Mouse (Mus musculus): ENCODE results near the gene Hmgcs2.

Hmgcs2 gene

DNA sequence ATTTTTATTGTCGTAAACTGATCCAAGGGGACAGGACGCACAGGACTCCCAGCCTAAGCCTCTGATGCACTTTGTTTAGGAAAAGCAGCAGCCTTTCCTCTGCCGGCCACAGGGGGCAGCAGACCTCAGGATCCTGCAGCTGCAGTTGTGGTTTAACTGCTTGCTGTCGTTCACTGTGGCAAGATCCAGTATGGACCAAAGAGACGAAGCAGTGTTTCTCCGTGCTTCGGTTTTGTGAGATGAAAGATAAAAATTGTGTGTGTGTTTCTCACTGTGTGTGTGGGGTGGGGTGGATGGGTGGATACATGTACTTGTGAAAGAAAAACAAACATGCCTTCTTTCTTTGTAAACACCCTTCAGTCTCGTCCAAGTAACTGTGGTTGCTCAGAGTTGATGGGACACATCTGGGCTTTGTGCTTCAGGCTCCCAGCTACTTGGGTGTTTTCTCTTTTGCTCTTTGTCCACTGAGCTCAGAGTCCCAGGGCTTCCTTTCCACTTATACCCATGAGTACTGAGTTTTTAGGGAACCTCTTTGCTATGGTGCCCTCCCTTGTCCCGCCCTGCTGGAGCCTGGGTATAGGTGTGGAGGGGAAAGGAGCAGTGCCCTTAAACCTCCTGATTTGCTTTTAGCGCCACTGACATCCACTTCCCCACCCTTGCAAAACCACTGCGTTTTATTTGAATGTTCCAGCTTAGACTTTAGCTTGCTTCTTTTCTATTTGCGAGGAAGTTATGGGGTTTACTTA, 871 bp downstream of the Hmgcs2 start:
- peak; percentile 78 for DNase-seq

DNA sequence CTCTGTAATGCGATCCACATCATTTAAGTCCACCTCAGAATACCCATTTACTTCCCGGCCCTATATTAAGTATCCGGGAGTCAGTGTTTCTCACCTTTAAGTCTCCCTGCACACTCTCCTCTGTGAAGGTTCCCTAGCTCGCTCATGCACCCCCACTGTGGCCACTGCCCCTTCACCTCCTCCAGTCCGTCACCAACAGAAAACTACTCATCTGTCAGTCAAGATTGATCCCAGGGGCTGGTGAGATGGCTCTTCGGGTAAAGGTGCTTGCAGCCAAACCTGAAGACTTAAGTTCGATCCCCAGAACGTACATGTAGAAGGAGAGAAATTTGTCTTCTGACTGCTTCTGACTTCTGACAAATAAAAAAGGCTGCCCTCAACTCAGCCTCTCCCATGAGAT, 2.2 kb downstream of the Hmgcs2 start:
- no peak for DNase-seq

DNA sequence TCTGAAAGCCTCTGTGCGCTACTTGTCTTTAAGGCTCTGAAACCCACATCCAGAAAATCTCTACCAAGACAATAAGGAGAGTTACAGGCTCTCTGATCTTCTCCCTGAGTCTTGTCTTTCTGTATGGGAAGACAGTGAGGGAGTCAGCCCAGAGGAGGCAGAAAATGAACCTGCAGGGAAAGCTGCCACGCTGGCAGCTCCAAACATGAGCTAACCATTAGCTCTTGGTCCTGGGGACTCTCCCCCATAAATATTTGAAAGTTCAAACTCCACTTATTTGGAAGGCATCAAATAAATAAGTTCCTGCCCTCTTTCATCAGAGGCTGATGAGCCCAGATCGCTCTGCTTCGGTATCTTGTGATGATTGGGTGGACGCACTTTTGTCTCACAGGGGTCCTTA, 3.0 kb downstream of the Hmgcs2 start:
- no peak for DNase-seq

DNA sequence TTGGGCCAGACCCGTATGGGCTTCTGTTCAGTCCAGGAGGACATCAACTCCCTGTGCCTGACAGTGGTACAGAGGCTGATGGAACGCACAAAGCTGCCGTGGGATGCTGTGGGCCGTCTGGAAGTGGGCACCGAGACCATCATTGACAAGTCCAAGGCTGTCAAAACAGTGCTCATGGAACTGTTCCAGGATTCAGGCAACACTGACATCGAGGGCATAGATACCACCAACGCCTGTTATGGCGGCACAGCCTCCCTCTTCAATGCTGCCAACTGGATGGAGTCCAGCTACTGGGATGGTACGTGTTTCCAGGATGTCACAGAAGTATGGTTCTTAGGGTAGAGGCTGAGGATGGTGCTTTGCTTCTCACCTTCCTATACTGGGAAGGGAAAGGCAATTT, 10.8 kb downstream of the Hmgcs2 start:
- DNase-seq = no peak

DNA sequence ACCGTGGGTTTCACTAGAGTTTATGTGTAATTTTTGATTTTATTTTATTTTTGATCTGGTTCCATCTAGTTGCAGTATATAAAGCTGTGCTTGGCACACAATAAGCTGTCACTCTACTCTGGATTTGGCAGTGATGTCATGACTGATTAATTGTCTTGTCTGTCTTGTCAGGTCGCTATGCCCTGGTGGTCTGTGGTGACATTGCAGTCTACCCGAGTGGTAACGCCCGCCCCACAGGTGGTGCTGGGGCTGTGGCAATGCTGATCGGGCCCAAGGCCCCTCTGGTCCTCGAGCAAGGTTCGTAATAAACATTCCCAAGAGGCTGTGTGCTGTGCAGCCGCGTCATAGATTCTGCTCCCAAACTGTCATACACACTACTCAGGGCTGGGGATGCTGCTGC, 15.7 kb downstream of the Hmgcs2 start:
- DNase-seq = no peak

DNA sequence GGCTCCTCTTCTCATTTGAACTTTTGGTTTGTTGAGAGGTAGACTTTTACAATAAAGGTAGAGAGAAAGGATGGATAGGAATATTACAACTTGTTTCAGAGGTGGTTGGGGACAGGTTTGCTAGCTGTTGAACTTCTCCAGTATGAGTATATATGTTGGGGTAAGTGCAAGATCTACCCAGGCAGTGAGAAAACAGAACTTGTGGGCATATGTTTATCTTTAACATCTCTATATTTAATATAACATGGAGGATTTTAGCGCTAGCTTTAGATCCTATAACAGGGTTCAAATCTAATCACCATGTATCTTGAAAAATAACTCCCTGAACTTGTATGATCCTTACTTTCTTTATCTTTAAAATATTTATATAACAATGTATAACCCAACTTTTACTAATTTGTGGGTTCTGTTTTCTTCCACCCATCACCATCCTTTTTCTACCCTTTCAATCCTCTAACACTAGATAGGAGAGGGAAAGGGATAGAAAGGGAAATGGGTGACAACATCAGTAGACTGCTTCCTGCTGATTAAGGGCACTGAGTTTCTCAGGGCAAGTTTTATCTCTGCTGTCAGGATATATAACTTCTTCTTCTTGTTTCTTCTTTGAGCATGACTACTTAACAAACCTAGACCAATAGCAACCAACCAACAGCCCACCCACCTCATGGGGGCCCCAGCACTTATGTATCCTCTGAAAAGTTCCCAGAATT, 19.3 kb downstream of the Hmgcs2 start:
- DNase-seq = no peak

DNA sequence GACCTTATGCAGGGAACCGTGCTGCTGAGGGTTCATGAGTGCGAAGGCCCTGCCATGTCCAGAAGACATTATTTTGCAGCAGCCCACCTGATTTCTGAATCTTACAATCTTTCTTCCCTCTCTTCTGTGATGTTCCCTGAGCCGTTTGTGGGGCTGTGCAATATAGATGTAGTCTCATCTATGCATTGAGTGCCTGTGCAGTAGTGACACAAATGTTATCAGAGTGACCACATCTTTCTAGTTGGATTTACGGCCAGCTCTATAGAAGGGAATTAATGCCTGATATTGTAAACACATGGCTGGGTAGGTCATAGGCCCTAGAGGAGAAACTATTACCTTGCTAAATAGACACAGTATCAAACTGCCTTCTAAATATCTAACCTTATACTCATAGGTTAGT, 20.0 kb downstream of the Hmgcs2 start:
- no peak for DNase-seq

DNA sequence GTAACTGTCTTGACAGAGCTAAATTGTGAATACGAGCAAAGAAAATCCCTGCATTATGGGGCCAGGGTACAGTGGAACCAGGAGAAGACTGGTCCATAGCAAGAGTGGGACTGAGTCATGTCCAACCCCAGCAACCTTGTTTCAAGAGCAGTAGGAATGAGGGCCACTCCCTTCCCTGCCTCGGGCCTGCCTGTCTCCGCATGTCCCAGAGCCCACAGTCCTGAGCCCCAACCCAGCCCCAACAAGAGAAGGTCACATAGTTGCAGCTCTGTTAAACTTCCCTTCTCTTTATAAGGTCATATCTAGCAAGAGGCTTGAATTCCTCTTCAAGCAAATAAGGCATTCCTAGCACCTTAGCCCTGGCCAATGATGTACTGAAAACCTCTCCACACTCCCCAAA, 21.5 kb downstream of the Hmgcs2 start:
- no peak for DNase-seq

DNA sequence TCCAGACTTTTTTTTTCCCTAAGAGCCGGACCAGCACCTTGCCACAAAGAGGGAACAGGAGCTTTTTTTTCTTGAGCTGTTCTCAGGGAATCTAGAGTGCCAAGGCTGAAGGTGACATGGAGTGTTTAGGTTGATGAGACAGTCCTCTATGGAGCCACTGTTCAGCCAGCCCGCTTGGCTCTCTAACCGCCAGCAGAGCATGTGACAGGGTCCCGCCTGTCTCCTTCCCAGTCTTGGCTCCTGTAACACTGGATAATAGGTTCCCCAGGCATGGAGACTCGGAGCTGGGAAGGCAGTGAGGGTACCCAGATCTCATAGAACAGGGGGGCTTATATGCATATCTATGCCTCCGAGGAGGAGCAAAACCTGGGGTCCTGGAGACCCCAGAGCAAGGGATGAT, 28.4 kb downstream of the Hmgcs2 start:
- no peak for DNase-seq

DNA sequence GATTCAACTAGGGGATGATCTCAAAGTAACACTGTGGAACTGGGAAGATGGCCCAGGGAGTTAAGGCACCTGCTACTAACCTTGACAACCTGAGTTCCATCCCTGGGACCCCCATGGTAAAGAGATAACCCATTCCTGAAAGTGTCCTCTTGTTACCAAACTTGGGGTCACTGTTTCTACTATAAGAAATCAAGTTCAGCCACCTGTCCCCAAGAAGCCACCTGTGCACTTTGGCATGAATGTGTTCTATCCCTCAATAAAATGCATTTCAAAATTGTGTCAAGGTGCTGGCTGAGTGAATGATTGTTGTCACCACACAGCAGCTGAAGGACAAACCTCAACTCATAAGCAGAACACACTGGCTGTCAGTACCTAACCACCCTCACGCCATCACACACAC, 30.2 kb downstream of the Hmgcs2 start:
- no peak for DNase-seq

DNA sequence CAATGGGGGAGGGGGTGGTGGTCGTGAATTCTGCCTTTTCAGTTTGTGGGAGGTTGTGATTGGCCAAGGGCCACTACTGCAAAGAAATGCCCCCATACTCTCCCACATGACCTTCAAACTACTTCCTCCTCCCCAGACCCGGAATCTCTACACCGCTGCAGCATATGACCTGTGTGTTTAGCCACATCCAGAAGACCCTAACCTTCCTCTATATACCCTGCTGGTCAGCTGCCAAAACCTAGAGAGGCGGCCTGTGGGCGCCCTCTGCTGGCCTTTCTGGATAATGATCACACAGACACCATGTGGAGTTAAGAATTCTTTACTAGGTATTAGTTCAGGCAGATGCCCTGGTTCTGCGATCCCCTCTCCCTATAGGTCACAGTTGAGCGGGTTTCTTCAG, 32.6 kb downstream of the Hmgcs2 start:
- peak; percentile 75 for DNase-seq

DNA sequence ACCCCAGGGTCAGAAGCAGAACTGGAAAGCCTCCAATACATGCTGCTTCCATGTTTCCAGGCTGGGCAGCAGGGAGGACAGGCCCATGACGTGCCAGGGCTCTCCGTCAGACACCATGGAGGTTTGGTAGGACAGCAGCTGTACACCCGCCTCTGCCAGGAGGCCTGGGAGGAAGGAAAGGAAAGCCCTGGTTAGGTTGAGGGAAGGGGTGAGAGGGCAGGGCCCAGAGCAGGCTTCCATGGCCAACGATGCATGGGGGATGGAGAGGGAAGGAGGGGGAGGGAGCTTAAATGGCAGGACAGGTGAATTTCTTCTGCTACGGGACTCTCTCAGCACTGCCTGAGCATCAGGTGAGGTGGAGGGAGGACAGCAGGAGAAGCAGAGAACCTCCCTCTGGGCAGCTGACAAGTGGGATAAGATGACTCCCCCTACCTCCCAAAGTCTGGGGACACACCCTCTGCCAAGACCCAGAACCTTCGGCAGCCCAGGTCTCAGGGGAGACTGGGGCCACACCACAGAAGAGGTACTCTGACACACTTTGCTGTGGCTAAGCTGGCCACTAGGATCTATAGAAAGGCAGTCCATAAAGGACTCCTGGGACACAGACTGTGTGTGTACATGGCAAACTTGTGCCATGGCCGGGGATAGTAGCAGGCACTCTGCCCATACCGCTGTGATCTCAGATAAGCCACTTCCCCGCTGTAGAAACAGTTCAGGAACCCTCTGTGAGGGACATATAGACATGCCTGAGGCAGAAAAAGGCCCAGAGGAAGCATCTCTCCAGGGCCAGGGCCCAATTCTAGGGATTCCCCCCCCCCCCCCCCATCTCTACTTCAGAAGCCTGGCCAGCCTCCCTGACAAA, 33.3 kb downstream of the Hmgcs2 start:
- no peak for DNase-seq

DNA sequence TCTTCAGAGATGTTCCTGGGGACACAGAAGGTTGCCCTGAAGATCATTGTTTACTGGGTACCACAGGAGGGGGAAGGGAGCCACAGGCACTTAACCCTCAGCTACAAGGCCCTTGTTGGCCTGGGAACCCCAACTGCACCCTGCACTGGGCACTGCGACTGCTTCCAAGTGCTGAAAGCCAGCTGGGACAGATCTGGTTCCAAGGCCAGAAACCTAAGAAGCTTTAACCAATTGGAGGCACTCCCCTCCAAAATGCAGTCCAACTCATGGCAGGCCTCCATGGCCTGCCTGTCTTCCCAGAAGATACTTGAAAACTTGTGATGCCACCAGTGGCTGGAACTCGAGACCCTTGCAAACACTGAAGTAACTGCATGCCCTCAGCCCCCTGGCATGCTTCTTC, 34.9 kb downstream of the Hmgcs2 start:
- DNase-seq = no peak

DNA sequence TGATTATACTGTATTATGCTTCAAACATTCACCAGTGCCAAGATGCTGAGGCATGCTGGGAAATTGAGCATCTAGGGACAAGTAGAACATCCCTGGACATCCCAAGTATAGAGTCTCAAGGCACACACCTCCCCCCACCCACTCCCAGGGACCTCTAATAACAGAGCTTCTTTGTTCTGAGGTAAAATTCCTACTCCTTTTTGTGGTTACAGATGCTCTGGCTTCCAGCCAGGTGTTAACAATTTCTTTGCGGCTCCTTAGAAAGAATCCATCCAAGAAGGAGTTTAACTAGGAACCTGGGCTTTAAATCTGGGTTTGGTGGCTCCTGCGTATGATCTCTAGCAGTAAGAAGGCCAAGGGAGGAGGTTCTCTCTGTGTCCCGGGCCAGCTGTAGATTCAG, 36.9 kb downstream of the Hmgcs2 start:
- DNase-seq = no peak

DNA sequence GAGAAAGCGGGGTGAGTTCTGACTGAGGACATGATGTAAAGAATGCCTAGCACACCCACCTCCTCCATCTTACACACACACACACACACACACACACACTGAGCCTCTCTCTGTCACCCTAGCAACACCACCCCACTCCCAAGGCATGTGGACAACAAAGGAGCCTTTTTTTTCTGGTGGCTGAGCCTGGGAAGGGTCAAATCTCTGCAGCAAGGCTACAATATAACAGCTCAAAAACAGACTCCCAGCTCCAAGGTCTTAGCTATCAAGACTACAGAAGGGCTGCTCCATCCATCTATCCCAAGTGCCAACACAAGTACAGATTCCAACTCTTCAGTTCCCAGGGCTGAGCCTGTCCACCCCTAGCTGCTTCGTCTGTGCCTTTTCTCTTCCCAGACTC, 39.0 kb downstream of the Hmgcs2 start:
- DNase-seq = peak; percentile 74

DNA sequence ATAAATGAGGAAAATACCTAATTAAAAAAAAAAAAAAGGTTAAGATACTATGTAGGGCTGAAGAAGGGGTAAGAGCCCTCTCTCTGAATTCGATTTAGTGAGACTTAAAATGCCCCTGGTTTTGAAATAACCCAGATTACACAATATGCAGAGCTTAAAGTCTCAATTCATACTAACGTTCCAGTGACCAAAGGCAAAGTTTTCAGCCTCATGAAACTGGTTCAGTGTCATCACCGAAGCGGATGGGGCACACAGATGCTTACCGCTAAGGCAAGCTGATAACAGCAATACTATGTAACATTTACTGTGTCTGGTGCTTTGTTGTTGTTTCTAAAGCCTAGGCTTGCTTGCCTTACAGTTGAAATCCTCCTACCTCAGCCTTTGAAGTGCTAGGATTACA, 42.0 kb downstream of the Hmgcs2 start:
- no peak for DNase-seq

DNA sequence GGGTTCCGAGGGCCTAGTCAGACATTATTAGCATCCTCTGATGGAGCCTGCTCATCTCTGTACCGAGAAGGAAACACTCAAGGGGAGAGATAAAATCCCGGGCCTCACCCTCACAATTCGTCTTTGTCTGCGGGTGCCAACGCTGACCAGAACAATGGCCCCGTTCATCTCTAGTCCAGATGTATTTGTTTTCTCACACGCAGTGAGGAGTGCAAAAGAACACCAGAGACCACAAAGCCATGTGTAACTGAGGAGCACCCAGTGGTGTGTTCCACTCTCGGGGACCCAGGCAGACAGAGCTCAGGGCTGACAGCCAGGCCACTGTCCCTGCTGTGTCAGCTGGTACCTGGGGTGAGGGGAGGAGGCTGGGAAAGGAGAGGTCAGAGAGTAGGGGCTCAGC, 44.0 kb downstream of the Hmgcs2 start:
- no peak for DNase-seq

DNA sequence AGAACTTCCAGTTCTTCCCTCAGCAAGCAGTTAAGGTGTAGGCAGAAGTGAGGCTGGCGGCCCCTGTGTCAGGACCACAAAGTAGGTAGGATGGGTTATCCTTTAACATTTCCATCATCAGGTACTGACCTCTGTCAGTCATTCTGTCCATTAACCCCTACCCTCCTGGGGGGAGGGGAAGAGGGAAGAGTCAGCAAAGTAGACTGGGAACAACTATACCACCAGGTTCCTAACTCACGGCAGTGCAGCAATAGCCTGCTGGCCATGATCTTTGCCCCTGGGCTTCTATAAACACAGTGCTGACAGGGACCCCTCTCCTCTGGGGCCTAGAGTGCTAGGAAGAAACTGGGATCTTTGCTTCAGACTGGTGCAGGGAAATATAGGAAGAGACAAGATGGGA, 53.8 kb downstream of the Hmgcs2 start:
- DNase-seq = no peak

DNA sequence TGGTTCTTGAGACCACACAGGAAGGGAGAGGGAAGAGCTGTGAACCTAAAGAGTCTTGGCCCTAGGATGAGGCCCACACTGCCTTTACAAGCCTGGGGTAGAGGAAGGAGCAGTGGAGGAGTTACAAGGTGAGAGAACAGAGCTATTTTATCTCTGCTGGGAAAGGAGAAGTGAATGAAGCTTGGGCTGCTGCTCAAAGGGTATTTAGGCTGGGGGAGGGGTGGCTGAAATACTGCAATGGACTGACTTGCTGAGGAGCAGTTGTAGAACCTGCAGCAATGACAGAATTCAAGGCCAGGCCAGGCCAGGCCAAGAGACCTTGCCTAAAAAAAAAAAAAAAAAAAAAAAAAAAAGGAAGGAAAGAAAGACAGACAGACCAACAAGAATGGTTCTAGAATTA, 55.1 kb downstream of the Hmgcs2 start:
- DNase-seq = no peak

DNA sequence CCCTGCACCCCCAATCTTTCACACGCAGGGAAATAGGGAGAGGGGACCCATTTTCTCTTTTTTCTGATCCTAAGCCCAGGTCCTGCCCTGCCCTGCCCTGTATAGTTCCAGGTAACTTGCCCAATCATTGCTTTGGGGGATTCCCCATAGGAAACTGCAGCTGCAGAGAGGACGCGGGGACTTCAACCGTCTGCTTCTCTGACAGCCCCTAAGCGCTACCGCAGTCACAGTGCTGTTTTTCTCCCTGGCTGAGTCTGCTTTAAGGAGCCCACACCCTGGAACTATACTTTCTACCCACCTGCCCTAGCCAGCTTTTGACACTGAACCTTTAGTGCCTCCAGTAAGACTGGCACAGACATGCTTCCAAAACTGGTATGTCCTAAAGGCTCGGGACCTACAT, 55.7 kb downstream of the Hmgcs2 start:
- DNase-seq = no peak

DNA sequence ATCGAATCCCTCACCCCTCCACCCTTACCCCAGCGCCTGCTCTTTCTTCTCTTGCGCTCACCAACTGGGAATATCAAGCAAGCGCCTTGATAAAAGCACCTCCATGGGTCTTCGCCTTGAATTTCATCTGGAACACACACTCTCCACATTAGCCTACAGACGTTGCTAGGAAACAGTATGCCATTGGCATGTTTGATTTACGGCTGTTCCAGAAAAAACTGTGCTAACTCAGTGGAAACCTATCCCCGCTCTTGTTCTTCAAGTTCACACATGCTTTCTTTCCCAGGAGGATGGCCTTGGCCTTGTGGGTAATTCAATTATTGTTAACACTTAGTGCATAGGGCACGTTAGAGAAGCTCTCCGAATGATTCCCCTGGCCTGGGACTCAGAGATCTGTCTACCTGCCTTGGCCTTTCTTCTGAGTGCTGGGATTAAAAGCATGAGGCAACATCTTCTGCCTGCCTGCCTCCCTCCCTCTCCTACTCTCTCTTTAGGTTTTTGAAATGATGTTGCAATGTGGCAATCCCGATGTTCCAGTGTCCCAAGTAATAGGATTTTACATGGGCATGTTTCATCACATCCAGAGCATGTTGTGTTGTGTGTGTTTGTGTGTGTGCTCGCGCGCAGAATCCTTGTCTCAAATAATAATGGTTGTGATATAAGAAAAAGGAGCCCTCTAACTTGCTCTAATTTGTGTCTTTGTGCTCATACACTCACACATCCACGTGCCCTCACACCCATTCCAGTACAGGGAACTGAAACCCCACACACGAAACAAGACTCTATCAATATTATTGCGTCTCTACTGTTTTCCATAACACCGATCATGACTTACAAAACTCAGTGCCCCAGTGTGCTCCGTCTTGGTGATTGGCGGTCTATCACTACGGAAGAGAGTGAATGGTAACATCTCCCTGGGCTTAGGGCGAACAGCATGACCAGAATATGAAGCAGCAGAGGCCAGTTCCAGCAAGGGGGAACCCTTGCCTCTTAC, 56.7 kb downstream of the Hmgcs2 start:
- DNase-seq = peak; percentile 66

DNA sequence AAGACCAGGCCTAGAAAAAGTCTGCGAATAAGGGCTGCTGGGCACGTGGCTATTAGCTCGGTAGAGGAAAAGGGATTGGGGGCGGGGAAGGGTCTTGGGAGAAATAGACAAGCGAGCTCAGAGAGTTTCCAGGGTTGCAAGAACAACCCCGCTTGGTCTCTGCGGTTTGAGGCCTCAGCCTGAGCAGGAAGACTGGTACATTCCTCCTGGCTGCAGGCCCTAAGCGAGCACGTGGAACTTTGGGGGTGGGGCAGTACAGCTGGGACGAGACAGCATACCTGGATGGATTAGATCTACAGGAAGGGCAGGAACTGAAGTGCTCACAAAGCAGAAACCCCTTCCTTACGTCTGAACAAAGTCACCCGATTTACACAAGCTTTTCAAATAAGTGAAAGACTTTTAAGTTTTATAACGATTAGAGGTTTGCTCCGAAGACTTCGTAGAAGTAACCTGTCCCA, 58.4 kb downstream of the Hmgcs2 start:
- peak; percentile 73 for DNase-seq

Measured in embryo, embryonic 11 days (tissue).